Mouse (Mus musculus) forebrain, embryonic 11.5 days (tissue): ENCODE measurements around the gene Hspbap1. TPM values are rescaled to one million over a fixed set of nuclear protein-coding genes. Genes with fewer than 3 reads are reported as not detected.

Experiments
- ATAC-seq: fragments of 200-750 bp; cut with Nextera tagmentation; replicated peaks from 2 replicates; pipeline ENCODE4 v1.8.0; 2017; ENCODE audit warnings: moderate TSS enrichment; ENCODE audit not compliant: low FRiP score
- DNase-seq: peaks from one replicate; pipeline ENCODE4 v3.0.0-alpha.2; 2017; ENCODE audit warnings: low spot score
- H3K27ac ChIP-seq: fragments of 300-500 bp; sonication (generic); 2 replicates; pipeline ENCODE4 v1.5.1; 2014; ENCODE audit warnings: low read depth, low read length
- H3K27me3 ChIP-seq: fragments of 300-500 bp; sonication (generic); 2 replicates; pipeline ENCODE4 v1.6.1; 2014; ENCODE audit warnings: mild to moderate bottlenecking, low read length, mixed read lengths; ENCODE audit not compliant: control insufficient read depth, insufficient read depth
- H3K36me3 ChIP-seq: fragments of 300-500 bp; sonication (generic); 2 replicates; pipeline ENCODE4 v1.6.1; 2014; ENCODE audit warnings: mild to moderate bottlenecking, low read length, moderate library complexity, mixed read lengths; ENCODE audit not compliant: control insufficient read depth, insufficient read depth
- H3K4me1 ChIP-seq: fragments of 300-500 bp; sonication (generic); replicated peaks from 2 replicates; pipeline ENCODE4 v1.6.1; 2014; ENCODE audit warnings: low read length, mixed read lengths; ENCODE audit not compliant: control insufficient read depth, insufficient read depth
- H3K4me2 ChIP-seq: fragments of 300-500 bp; sonication (generic); 2 replicates; pipeline ENCODE4 v1.6.1; 2014; ENCODE audit warnings: low read depth, mild to moderate bottlenecking, low read length, moderate library complexity, mixed read lengths; ENCODE audit not compliant: severe bottlenecking
- H3K4me3 ChIP-seq: fragments of 300-500 bp; sonication (generic); 2 replicates; pipeline ENCODE4 v1.5.1; 2014; ENCODE audit warnings: low read depth, low read length
- H3K9ac ChIP-seq: fragments of 300-500 bp; sonication (generic); 2 replicates; pipeline ENCODE4 v1.6.1; 2014; ENCODE audit warnings: low read length
- H3K9me3 ChIP-seq: fragments of 300-500 bp; sonication (generic); 2 replicates; pipeline ENCODE4 v1.6.1; 2016; ENCODE audit warnings: low read length, mixed read lengths; ENCODE audit not compliant: control insufficient read depth
- WGBS: fragments of 180-500 bp; shearing (Covaris S2); extraction: QIAGEN DNeasy Blood & Tissue Kit; methylation state at CpG from one replicate; pipeline ENCODE4 v1.1.7; 2014; 5-methylcytosine and 5-hydroxymethylcytosine counted together
- polyA plus RNA-seq: library from polyadenylated mRNA; unstranded; fragments of >200 nt; fragmentation: Nextera tagmentation; extraction: Ambion mirVana; gene quantifications from 2 replicates; pipeline ENCODE4 v1.2.1, GENCODE M21; 2014

Gene Hspbap1
- polyA plus RNA-seq, 1 experiment from 2014 or later: 25.3 TPM

- Histone ChIP-seq H3K4me1 (no peaks in the 10 kb centered on the region; the same call in 1 of the 2 replicates), H3K9me3 (no peaks in the 10 kb centered on the region), H3K27ac (no peak within 1 kb of the TSS), H3K4me3 (peak within 1 kb of the TSS; percentile 87), H3K9ac (peak within 1 kb of the TSS; percentile 84), H3K27me3 (no peaks in the 10 kb centered on the region), H3K36me3 (no peaks in the 10 kb centered on the region), H3K4me2 (peak within 1 kb of the TSS; percentile 79)
- DNase-seq (peak; percentile 88), ATAC-seq (peak; percentile 91)
- under 1% methylated on average over 67 of the region's 78 CpGs for WGBS
These were observed 1.2 kb upstream of the Hspbap1 start, which contains the start of gene Dirc2 for GRCm38 (mm10) chr16:35768785-35769642. TSS of gene Dirc2 (minus strand) at chr16:35769356.

- no peaks in the 10 kb centered on the region for H3K27me3 ChIP-seq
- no peaks in the 10 kb centered on the region for H3K36me3 ChIP-seq
- DNase-seq: no peak
- no peak for ATAC-seq
- H3K4me3 ChIP-seq: peak overlapping the region; percentile 87
- no peaks in the 10 kb centered on the region for H3K9me3 ChIP-seq
- no peak overlapping the region; the same call in 1 of the 2 replicates for H3K9ac ChIP-seq
- peak overlapping the region; percentile 79 for H3K4me2 ChIP-seq
- no peak overlapping the region for H3K27ac ChIP-seq
- no peaks in the 10 kb centered on the region; the same call in 1 of the 2 replicates for H3K4me1 ChIP-seq
- 19% methylated on average over 8 of the region's 8 CpGs for WGBS
These were observed 966 bp downstream of the Hspbap1 start for GRCm38 (mm10) chr16:35771141-35771540.

- Histone ChIP-seq H3K4me1 (no peaks in the 10 kb centered on the region; the same call in 1 of the 2 replicates), H3K4me3 (no peak overlapping the region)
These were observed 1.4 kb downstream of the Hspbap1 start for GRCm38 (mm10) chr16:35771606-35772005.

GRCm38 (mm10) chr16:35772598-35772997 is 2.4 kb downstream of the Hspbap1 start:
- Histone ChIP-seq H3K4me1 (no peaks in the 10 kb centered on the region; the same call in 1 of the 2 replicates), H3K9me3 (no peaks in the 10 kb centered on the region), H3K4me3 (no peak overlapping the region), H3K9ac (no peak overlapping the region), H3K27ac (no peak overlapping the region), H3K4me2 (no peak overlapping the region), H3K36me3 (no peaks in the 10 kb centered on the region), H3K27me3 (no peaks in the 10 kb centered on the region)
- DNase-seq (no peak), ATAC-seq (no peak)
- WGBS: 89% methylated on average over 5 of the region's 5 CpGs

More at GRCm38 (mm10) chr16:35771606-35772005, 1.4 kb downstream of the Hspbap1 start:
- DNase-seq (no peak), ATAC-seq (no peak)
- 83% methylated on average over 5 of the region's 5 CpGs for WGBS
- H3K4me2 ChIP-seq: no peak overlapping the region
- H3K36me3 ChIP-seq: no peaks in the 10 kb centered on the region
- no peaks in the 10 kb centered on the region for H3K27me3 ChIP-seq
- no peak overlapping the region for H3K9ac ChIP-seq
- H3K9me3 ChIP-seq: no peaks in the 10 kb centered on the region
- H3K27ac ChIP-seq: no peak overlapping the region

- H3K27ac ChIP-seq: no peak overlapping the region
- no peaks in the 10 kb centered on the region for H3K27me3 ChIP-seq
- no peaks in the 10 kb centered on the region for H3K9me3 ChIP-seq
- H3K4me1 ChIP-seq: no peaks in the 10 kb centered on the region; the same call in 1 of the 2 replicates
- no peak overlapping the region for H3K4me3 ChIP-seq
- H3K9ac ChIP-seq: no peak overlapping the region
- no peak for ATAC-seq
- no peaks in the 10 kb centered on the region for H3K36me3 ChIP-seq
- 89% methylated on average over 1 of the region's 1 CpGs for WGBS
- no peak for DNase-seq
- no peak overlapping the region for H3K4me2 ChIP-seq
These were observed 5.7 kb downstream of the Hspbap1 start for GRCm38 (mm10) chr16:35775835-35776234.

GRCm38 (mm10) chr16:35776737-35777136 is 6.6 kb downstream of the Hspbap1 start:
- no peak for ATAC-seq
- Histone ChIP-seq H3K9me3 (no peaks in the 10 kb centered on the region), H3K27me3 (no peaks in the 10 kb centered on the region), H3K27ac (no peak overlapping the region), H3K9ac (no peak overlapping the region), H3K4me1 (no peaks in the 10 kb centered on the region), H3K4me3 (no peak overlapping the region), H3K4me2 (no peak overlapping the region), H3K36me3 (no peaks in the 10 kb centered on the region)
- no peak for DNase-seq
- 95% methylated on average over 7 of the region's 7 CpGs for WGBS

- Histone ChIP-seq H3K27ac (no peak overlapping the region), H3K4me1 (no peaks in the 10 kb centered on the region), H3K36me3 (no peaks in the 10 kb centered on the region), H3K27me3 (no peaks in the 10 kb centered on the region), H3K4me3 (no peak overlapping the region), H3K4me2 (no peak overlapping the region), H3K9me3 (no peaks in the 10 kb centered on the region), H3K9ac (no peak overlapping the region)
- DNase-seq (no peak), ATAC-seq (no peak)
- WGBS: 100% methylated on average over 4 of the region's 4 CpGs
These were observed 7.6 kb downstream of the Hspbap1 start for GRCm38 (mm10) chr16:35777768-35778167.

- H3K4me2 ChIP-seq: no peak overlapping the region
- H3K9me3 ChIP-seq: no peaks in the 10 kb centered on the region
- no peak overlapping the region for H3K27ac ChIP-seq
- H3K36me3 ChIP-seq: no peaks in the 10 kb centered on the region
- DNase-seq (no peak), ATAC-seq (no peak)
- no peak overlapping the region for H3K4me3 ChIP-seq
- H3K27me3 ChIP-seq: no peaks in the 10 kb centered on the region
- WGBS: 65% methylated on average over 7 of the region's 7 CpGs
- no peaks in the 10 kb centered on the region for H3K4me1 ChIP-seq
- H3K9ac ChIP-seq: no peak overlapping the region
These were observed 9.5 kb downstream of the Hspbap1 start for GRCm38 (mm10) chr16:35779681-35780080.
